Mouse (Mus musculus) layer of hippocampus, adult 9-10 months (tissue): ENCODE results near the gene Zkscan17.

ENCODE experiments used
- DNase-seq: peaks from one replicate; pipeline ENCODE4 v3.0.0; 2022; ENCODE audit warnings: low spot score

The Zkscan17 gene

GRCm38 (mm10) chr11:59518226-59518625 lies 8.3 kb downstream of the Zkscan17 start:
- DNase-seq = no peak

- DNase-seq = no peak
These were observed 9.1 kb downstream of the Zkscan17 start for GRCm38 (mm10) chr11:59517441-59517840.

- DNase-seq = no peak
These were observed 11.8 kb downstream of the Zkscan17 start for GRCm38 (mm10) chr11:59514789-59515188.

GRCm38 (mm10) chr11:59514381-59514780 lies 12.2 kb downstream of the Zkscan17 start:
- DNase-seq = no peak

- DNase-seq = no peak
These were observed 13.0 kb downstream of the Zkscan17 start for GRCm38 (mm10) chr11:59513556-59513955.

GRCm38 (mm10) chr11:59512733-59513132 lies 13.8 kb downstream of the Zkscan17 start:
- no peak for DNase-seq

GRCm38 (mm10) chr11:59511558-59511957 lies 15.0 kb downstream of the Zkscan17 start:
- no peak for DNase-seq

- no peak for DNase-seq
These were observed 19.9 kb downstream of the Zkscan17 start for GRCm38 (mm10) chr11:59506713-59507074.

- DNase-seq = no peak
These were observed 20.5 kb downstream of the Zkscan17 start for GRCm38 (mm10) chr11:59505839-59506712.

GRCm38 (mm10) chr11:59505351-59505838 lies 21.2 kb downstream of the Zkscan17 start:
- no peak for DNase-seq

GRCm38 (mm10) chr11:59501978-59502700 lies 24.4 kb downstream of the Zkscan17 start:
- no peak for DNase-seq

- DNase-seq = no peak
These were observed 28.8 kb downstream of the Zkscan17 start for GRCm38 (mm10) chr11:59497747-59498146.

- DNase-seq = no peak
These were observed 29.8 kb downstream of the Zkscan17 start for GRCm38 (mm10) chr11:59496672-59497310.

- DNase-seq = no peak
These were observed 40.3 kb downstream of the Zkscan17 start for GRCm38 (mm10) chr11:59486222-59486621.

- no peak for DNase-seq
These were observed 40.9 kb downstream of the Zkscan17 start for GRCm38 (mm10) chr11:59485641-59486040.

GRCm38 (mm10) chr11:59483212-59483611 lies 43.3 kb downstream of the Zkscan17 start:
- DNase-seq = peak; percentile 56

- DNase-seq = no peak
These were observed 49.3 kb downstream of the Zkscan17 start for GRCm38 (mm10) chr11:59477240-59477639.

- peak; percentile 92 for DNase-seq
These were observed 54.2 kb downstream of the Zkscan17 start, which contains the start of gene Zfp867 for GRCm38 (mm10) chr11:59472326-59472677. Gene Zfp867, minus strand, starts transcription at chr11:59472474.

GRCm38 (mm10) chr11:59471413-59472325 lies 54.9 kb downstream of the Zkscan17 start:
- no peak for DNase-seq

- no peak for DNase-seq
These were observed 66.1 kb downstream of the Zkscan17 start for GRCm38 (mm10) chr11:59460459-59460858.

GRCm38 (mm10) chr11:59458973-59459372 lies 67.6 kb downstream of the Zkscan17 start:
- DNase-seq = no peak
